Mouse (Mus musculus): Measurements from ENCODE around the gene Gmppb. TPM values are rescaled to one million over a fixed set of nuclear protein-coding genes. Genes with fewer than 3 reads are reported as not detected.

Gmppb gene
- polyA plus RNA-seq, 1 experiment from 2014 or later: 21.4 TPM

- WGBS: 83% methylated on average over 12 of the region's 12 CpGs
Measured at GRCm38 (mm10) chr9:108063361-108063760, 14.3 kb downstream of the Gmppb start.

GRCm38 (mm10) chr9:108065491-108066011, 16.5 kb downstream of the Gmppb start:
- Histone ChIP-seq H3K4me1 (ENCODE audit: control insufficient read depth, insufficient read depth, low read length) (0 out of 2 replicates have a peak, but pooled peaks cover 4% of the 10 kb centered on the region), H3K9ac (replicated peaks; ENCODE audit: low read depth, low read length) (no peak overlapping the region), H3K36me3 (ENCODE audit: control insufficient read depth, insufficient read depth, low read length) (peaks cover 15% of the 10 kb centered on the region), H3K27me3 (ENCODE audit: control insufficient read depth, insufficient read depth, low read length) (no peaks in the 10 kb centered on the region), H3K4me3 (ENCODE audit: low read depth, low read length) (no peak overlapping the region), H3K4me2 (replicated peaks; ENCODE audit: low read depth, low read length) (no peak overlapping the region), H3K9me3 (ENCODE audit: control insufficient read depth, low read depth, low read length) (no peaks in the 10 kb centered on the region), H3K27ac (ENCODE audit: low read length) (no peak overlapping the region)
- 36% methylated on average over 5 of the region's 5 CpGs for WGBS
- ATAC-seq (ENCODE audit: insufficient number of reproducible peaks, insufficient read depth, low FRiP score, low read depth): no peak

More at GRCm38 (mm10) chr9:108063361-108063760, 14.3 kb downstream of the Gmppb start:
- H3K4me1 ChIP-seq (ENCODE audit: control insufficient read depth, insufficient read depth, low read length): 0 out of 2 replicates have a peak, but pooled peaks cover 4% of the 10 kb centered on the region
- H3K9ac ChIP-seq (replicated peaks; ENCODE audit: low read depth, low read length): no peak overlapping the region
- H3K4me2 ChIP-seq (replicated peaks; ENCODE audit: low read depth, low read length): no peak overlapping the region
- no peaks in the 10 kb centered on the region for H3K27me3 ChIP-seq (ENCODE audit: control insufficient read depth, insufficient read depth, low read length)
- H3K9me3 ChIP-seq (ENCODE audit: control insufficient read depth, low read depth, low read length): no peaks in the 10 kb centered on the region
- ATAC-seq (ENCODE audit: insufficient number of reproducible peaks, insufficient read depth, low FRiP score, low read depth): no peak
- H3K27ac ChIP-seq (ENCODE audit: low read length): no peak overlapping the region
- no peak overlapping the region for H3K4me3 ChIP-seq (ENCODE audit: low read depth, low read length)
- H3K36me3 ChIP-seq (ENCODE audit: control insufficient read depth, insufficient read depth, low read length): peaks cover 16% of the 10 kb centered on the region

- Histone ChIP-seq H3K36me3 (ENCODE audit: control insufficient read depth, insufficient read depth, low read length) (peaks cover 23% of the 10 kb centered on the region), H3K9me3 (ENCODE audit: control insufficient read depth, low read depth, low read length) (no peaks in the 10 kb centered on the region), H3K27me3 (ENCODE audit: control insufficient read depth, insufficient read depth, low read length) (no peaks in the 10 kb centered on the region), H3K27ac (ENCODE audit: low read length) (no peak overlapping the region), H3K4me3 (ENCODE audit: low read depth, low read length) (no peak overlapping the region), H3K9ac (replicated peaks; ENCODE audit: low read depth, low read length) (no peak overlapping the region), H3K4me1 (ENCODE audit: control insufficient read depth, insufficient read depth, low read length) (0 out of 2 replicates have a peak, but pooled peaks cover 4% of the 10 kb centered on the region), H3K4me2 (replicated peaks; ENCODE audit: low read depth, low read length) (no peak overlapping the region)
- ATAC-seq (ENCODE audit: insufficient number of reproducible peaks, insufficient read depth, low FRiP score, low read depth): no peak
- 85% methylated on average over 7 of the region's 7 CpGs for WGBS
Measured at GRCm38 (mm10) chr9:108067199-108067598, 18.2 kb downstream of the Gmppb start.

- H3K4me3 ChIP-seq (ENCODE audit: low read depth, low read length): no peak overlapping the region
- 19% methylated on average over 8 of the region's 8 CpGs for WGBS
- no peak overlapping the region for H3K27ac ChIP-seq (ENCODE audit: low read length)
- peak; percentile 12; the same call in 1 of the 2 replicates for ATAC-seq (ENCODE audit: insufficient number of reproducible peaks, insufficient read depth, low FRiP score, low read depth)
- peaks cover 20% of the 10 kb centered on the region for H3K36me3 ChIP-seq (ENCODE audit: control insufficient read depth, insufficient read depth, low read length)
- H3K27me3 ChIP-seq (ENCODE audit: control insufficient read depth, insufficient read depth, low read length): no peaks in the 10 kb centered on the region
- H3K4me2 ChIP-seq (replicated peaks; ENCODE audit: low read depth, low read length): no peak overlapping the region
- H3K9me3 ChIP-seq (ENCODE audit: control insufficient read depth, low read depth, low read length): no peaks in the 10 kb centered on the region
- no peak overlapping the region for H3K9ac ChIP-seq (replicated peaks; ENCODE audit: low read depth, low read length)
- 0 out of 2 replicates have a peak, but pooled peaks cover 4% of the 10 kb centered on the region for H3K4me1 ChIP-seq (ENCODE audit: control insufficient read depth, insufficient read depth, low read length)
Measured at GRCm38 (mm10) chr9:108067900-108068299, 18.9 kb downstream of the Gmppb start.

GRCm38 (mm10) chr9:108069007-108069406, 20.0 kb downstream of the Gmppb start:
- Histone ChIP-seq H3K4me2 (replicated peaks; ENCODE audit: low read depth, low read length) (no peak overlapping the region), H3K9ac (replicated peaks; ENCODE audit: low read depth, low read length) (no peak overlapping the region), H3K27ac (ENCODE audit: low read length) (no peak overlapping the region), H3K27me3 (ENCODE audit: control insufficient read depth, insufficient read depth, low read length) (no peaks in the 10 kb centered on the region), H3K4me3 (ENCODE audit: low read depth, low read length) (no peak overlapping the region), H3K9me3 (ENCODE audit: control insufficient read depth, low read depth, low read length) (no peaks in the 10 kb centered on the region), H3K4me1 (ENCODE audit: control insufficient read depth, insufficient read depth, low read length) (0 out of 2 replicates have a peak, but pooled peaks cover 4% of the 10 kb centered on the region), H3K36me3 (ENCODE audit: control insufficient read depth, insufficient read depth, low read length) (peaks cover 10% of the 10 kb centered on the region; the same call in 1 of the 2 replicates)
- WGBS: 93% methylated on average over 9 of the region's 9 CpGs
- no peak for ATAC-seq (ENCODE audit: insufficient number of reproducible peaks, insufficient read depth, low FRiP score, low read depth)

GRCm38 (mm10) chr9:108069529-108069928, 20.5 kb downstream of the Gmppb start:
- ATAC-seq (ENCODE audit: insufficient number of reproducible peaks, insufficient read depth, low FRiP score, low read depth): no peak
- Histone ChIP-seq H3K4me3 (ENCODE audit: low read depth, low read length) (no peak overlapping the region), H3K27me3 (ENCODE audit: control insufficient read depth, insufficient read depth, low read length) (no peaks in the 10 kb centered on the region), H3K4me1 (ENCODE audit: control insufficient read depth, insufficient read depth, low read length) (0 out of 2 replicates have a peak, but pooled peaks cover 4% of the 10 kb centered on the region), H3K27ac (ENCODE audit: low read length) (no peak overlapping the region), H3K4me2 (replicated peaks; ENCODE audit: low read depth, low read length) (no peak overlapping the region), H3K36me3 (ENCODE audit: control insufficient read depth, insufficient read depth, low read length) (peaks cover 10% of the 10 kb centered on the region; the same call in 1 of the 2 replicates), H3K9me3 (ENCODE audit: control insufficient read depth, low read depth, low read length) (no peaks in the 10 kb centered on the region), H3K9ac (replicated peaks; ENCODE audit: low read depth, low read length) (no peak overlapping the region)
- 87% methylated on average over 7 of the region's 7 CpGs for WGBS

- H3K4me3 ChIP-seq (ENCODE audit: low read depth, low read length): no peak overlapping the region
- no peaks in the 10 kb centered on the region for H3K27me3 ChIP-seq (ENCODE audit: control insufficient read depth, insufficient read depth, low read length)
- H3K9me3 ChIP-seq (ENCODE audit: control insufficient read depth, low read depth, low read length): no peaks in the 10 kb centered on the region
- no peak for ATAC-seq (ENCODE audit: insufficient number of reproducible peaks, insufficient read depth, low FRiP score, low read depth)
- no peak overlapping the region for H3K4me2 ChIP-seq (replicated peaks; ENCODE audit: low read depth, low read length)
- H3K27ac ChIP-seq (ENCODE audit: low read length): no peak overlapping the region; the same call in 1 of the 2 replicates
- H3K4me1 ChIP-seq (ENCODE audit: control insufficient read depth, insufficient read depth, low read length): 0 out of 2 replicates have a peak, but pooled peaks cover 4% of the 10 kb centered on the region
- no peak overlapping the region for H3K9ac ChIP-seq (replicated peaks; ENCODE audit: low read depth, low read length)
- H3K36me3 ChIP-seq (ENCODE audit: control insufficient read depth, insufficient read depth, low read length): peaks cover 10% of the 10 kb centered on the region; the same call in 1 of the 2 replicates
- 87% methylated on average over 4 of the region's 4 CpGs for WGBS
Measured at GRCm38 (mm10) chr9:108071801-108072200, 22.8 kb downstream of the Gmppb start.

GRCm38 (mm10) chr9:108072481-108072924, 23.5 kb downstream of the Gmppb start:
- Histone ChIP-seq H3K27me3 (ENCODE audit: control insufficient read depth, insufficient read depth, low read length) (no peaks in the 10 kb centered on the region), H3K4me1 (ENCODE audit: control insufficient read depth, insufficient read depth, low read length) (0 out of 2 replicates have a peak, but pooled peaks cover 4% of the 10 kb centered on the region), H3K4me3 (ENCODE audit: low read depth, low read length) (no peak overlapping the region), H3K9me3 (ENCODE audit: control insufficient read depth, low read depth, low read length) (no peaks in the 10 kb centered on the region), H3K9ac (replicated peaks; ENCODE audit: low read depth, low read length) (no peak overlapping the region), H3K36me3 (ENCODE audit: control insufficient read depth, insufficient read depth, low read length) (peaks cover 13% of the 10 kb centered on the region; the same call in 1 of the 2 replicates), H3K27ac (ENCODE audit: low read length) (no peak overlapping the region; the same call in 1 of the 2 replicates), H3K4me2 (replicated peaks; ENCODE audit: low read depth, low read length) (no peak overlapping the region)
- 59% methylated on average over 9 of the region's 9 CpGs for WGBS
- no peak for ATAC-seq (ENCODE audit: insufficient number of reproducible peaks, insufficient read depth, low FRiP score, low read depth)
